Mouse (Mus musculus): Measurements from ENCODE around the gene Trim31.

GRCm38 (mm10) chr17:36851627-36852026 is 46.3 kb upstream of the Trim31 start:
- TF ChIP-seq CTCF (IDR thresholded peaks at IDR 0.05; ENCODE audit: control insufficient read depth, insufficient read depth, insufficient read length) (no peak), MYOD1 (IDR thresholded peaks at IDR 0.05; ENCODE audit: control insufficient read depth, insufficient read length, low read depth) (no peak), USF1 (IDR thresholded peaks at IDR 0.05; ENCODE audit: low read depth) (no peak), MYOG (IDR thresholded peaks at IDR 0.05; ENCODE audit: control insufficient read depth, extremely low read depth, insufficient read length) (no peak), FOSL1 (IDR thresholded peaks at IDR 0.05; ENCODE audit: insufficient read depth, low read length, poor library complexity, severe bottlenecking) (no peak), CEBPB (IDR thresholded peaks at IDR 0.05; ENCODE audit: low read depth) (no peak), MAX (IDR thresholded peaks at IDR 0.05) (no peak)

Data from C2C12 (cell line).